Mouse (Mus musculus): Measurements from ENCODE around the gene Shisal2a. TPM values are rescaled to one million over a fixed set of nuclear protein-coding genes. Genes with fewer than 3 reads are reported as not detected.
A peak's percentile ranks its signal among the peaks of the same experiment; 100 is the strongest.

Shisal2a gene
- polyA plus RNA-seq, 2 experiments = 0.20 to 0.29 TPM

GRCm38 (mm10) chr4:108369254-108369653 lies 13.9 kb downstream of the Shisal2a start:
- TF ChIP-seq CTCF (IDR thresholded peaks at IDR 0.05; ENCODE audit: low read depth) = no peak
- TF ChIP-seq EP300 (IDR thresholded peaks at IDR 0.05; ENCODE audit: low read depth) = no peak
- H3K4me1 ChIP-seq (replicated peaks; ENCODE audit: control insufficient read depth in 2 of 2, insufficient read depth in 2 of 2, low read length in 1 of 2) = 0 out of 4 replicates have a peak, but pooled peaks cover 0 to 3% of the 10 kb centered on the region in 2 experiments
- H3K27me3 ChIP-seq (ENCODE audit: control insufficient read depth, insufficient read depth, low read length) = no peaks in the 10 kb centered on the region
- DNase-seq (ENCODE audit: low read depth in 3 of 3, low spot score in 3 of 3) = no peak
- H3K9me3 ChIP-seq (ENCODE audit: control insufficient read depth, low read length) = no peaks in the 10 kb centered on the region
- no peak overlapping the region for H3K9ac ChIP-seq (replicated peaks)
- H3K4me2 ChIP-seq (ENCODE audit: low read depth) = no peak overlapping the region
- H3K27ac ChIP-seq = no peak overlapping the region
- 29% methylated on average over 5 of the region's 5 CpGs for WGBS (ENCODE audit: insufficient replicate concordance)
- H3K4me3 ChIP-seq (ENCODE audit: insufficient read depth in 1 of 2, low read depth in 2 of 2, low read length in 2 of 2) = no peak overlapping the region
- no peak for ATAC-seq (ENCODE audit: insufficient read depth)
- H3K36me3 ChIP-seq (replicated peaks; ENCODE audit: control insufficient read depth, insufficient read depth, low read depth) = no peaks in the 10 kb centered on the region

- WGBS (ENCODE audit: insufficient replicate concordance) = 43% methylated on average over 5 of the region's 5 CpGs
- Histone ChIP-seq H3K27me3 (ENCODE audit: control insufficient read depth, insufficient read depth, low read length) (no peaks in the 10 kb centered on the region; the same call in 1 of the 2 replicates), H3K4me2 (ENCODE audit: low read depth) (no peak overlapping the region), H3K27ac (no peak overlapping the region), H3K9ac (replicated peaks) (no peak overlapping the region), H3K36me3 (replicated peaks; ENCODE audit: control insufficient read depth, insufficient read depth, low read depth) (no peaks in the 10 kb centered on the region), H3K9me3 (ENCODE audit: control insufficient read depth, low read length) (no peaks in the 10 kb centered on the region), H3K4me1 (replicated peaks; ENCODE audit: control insufficient read depth in 2 of 2, insufficient read depth in 2 of 2, low read length in 1 of 2) (peaks cover 3 to 8% of the 10 kb centered on the region in 2 experiments; a peak in 2 of 4 replicates), H3K4me3 (ENCODE audit: insufficient read depth in 1 of 2, low read depth in 2 of 2, low read length in 2 of 2) (no peak overlapping the region)
- TF ChIP-seq EP300 (IDR thresholded peaks at IDR 0.05; ENCODE audit: low read depth) (no peak), CTCF (IDR thresholded peaks at IDR 0.05; ENCODE audit: low read depth) (no peak)
- no peak for ATAC-seq (ENCODE audit: insufficient read depth)
- DNase-seq (ENCODE audit: low read depth in 3 of 3, low spot score in 3 of 3) = no peak
These were observed 19.1 kb downstream of the Shisal2a start for GRCm38 (mm10) chr4:108364111-108364476.

GRCm38 (mm10) chr4:108363355-108364110 lies 19.6 kb downstream of the Shisal2a start:
- no peak for DNase-seq (ENCODE audit: low read depth in 3 of 3, low spot score in 3 of 3)
- no peaks in the 10 kb centered on the region for H3K9me3 ChIP-seq (ENCODE audit: control insufficient read depth, low read length)
- no peak overlapping the region for H3K27ac ChIP-seq
- H3K9ac ChIP-seq (replicated peaks) = no peak overlapping the region
- TF ChIP-seq CTCF (IDR thresholded peaks at IDR 0.05; ENCODE audit: low read depth) (no peak), EP300 (IDR thresholded peaks at IDR 0.05; ENCODE audit: low read depth) (no peak)
- no peak for ATAC-seq (ENCODE audit: insufficient read depth)
- WGBS (ENCODE audit: insufficient replicate concordance) = 36% methylated on average over 7 of the region's 7 CpGs
- no peak overlapping the region for H3K4me3 ChIP-seq (ENCODE audit: insufficient read depth in 1 of 2, low read depth in 2 of 2, low read length in 2 of 2)
- H3K36me3 ChIP-seq (replicated peaks; ENCODE audit: control insufficient read depth, insufficient read depth, low read depth) = no peaks in the 10 kb centered on the region
- no peaks in the 10 kb centered on the region; the same call in 1 of the 2 replicates for H3K27me3 ChIP-seq (ENCODE audit: control insufficient read depth, insufficient read depth, low read length)
- H3K4me1 ChIP-seq (replicated peaks; ENCODE audit: control insufficient read depth in 2 of 2, insufficient read depth in 2 of 2, low read length in 1 of 2) = peaks cover 3 to 8% of the 10 kb centered on the region in 2 experiments; a peak in 2 of 4 replicates
- H3K4me2 ChIP-seq (ENCODE audit: low read depth) = no peak overlapping the region

- no peaks in the 10 kb centered on the region for H3K9me3 ChIP-seq (ENCODE audit: control insufficient read depth, low read length)
- no peaks in the 10 kb centered on the region; the same call in 1 of the 2 replicates for H3K27me3 ChIP-seq (ENCODE audit: control insufficient read depth, insufficient read depth, low read length)
- DNase-seq (ENCODE audit: low read depth in 3 of 3, low spot score in 3 of 3) (no peak), ATAC-seq (ENCODE audit: insufficient read depth) (peak; percentile 65)
- no peak overlapping the region for H3K4me3 ChIP-seq (ENCODE audit: insufficient read depth in 1 of 2, low read depth in 2 of 2, low read length in 2 of 2)
- no peak for TF ChIP-seq CTCF (IDR thresholded peaks at IDR 0.05; ENCODE audit: low read depth)
- no peak overlapping the region for H3K9ac ChIP-seq (replicated peaks)
- no peak overlapping the region for H3K4me2 ChIP-seq (ENCODE audit: low read depth)
- WGBS (ENCODE audit: insufficient replicate concordance) = 26% methylated on average over 18 of the region's 18 CpGs
- no peak overlapping the region for H3K27ac ChIP-seq
- no peaks in the 10 kb centered on the region for H3K36me3 ChIP-seq (replicated peaks; ENCODE audit: control insufficient read depth, insufficient read depth, low read depth)
- H3K4me1 ChIP-seq (replicated peaks; ENCODE audit: control insufficient read depth in 2 of 2, insufficient read depth in 2 of 2, low read length in 1 of 2) = peaks cover 3 to 6% of the 10 kb centered on the region in 2 experiments; a peak in 2 of 4 replicates
These were observed 20.6 kb downstream of the Shisal2a start for GRCm38 (mm10) chr4:108362321-108363261.

Data from liver, embryonic 14.5 days (tissue).